Mouse (Mus musculus) stomach, embryonic 15.5 days (tissue): Measurements from ENCODE around the gene Masp1. TPM values are rescaled to one million over a fixed set of nuclear protein-coding genes. Genes with fewer than 3 reads are reported as not detected.

Experiments
- ATAC-seq: fragments of 200-750 bp; cut with Nextera tagmentation; 2 replicates; pipeline ENCODE4 v1.8.0; 2017; ENCODE audit warnings: low read depth, moderate number of reproducible peaks, moderate TSS enrichment; ENCODE audit not compliant: insufficient read depth, low FRiP score
- H3K27ac ChIP-seq: fragments of 300-500 bp; sonication (generic); 2 replicates; pipeline ENCODE4 v1.5.1; 2015; ENCODE audit warnings: mild to moderate bottlenecking, inconsistent platforms
- H3K27me3 ChIP-seq: fragments of 300-500 bp; sonication (generic); replicated peaks from 2 replicates; pipeline ENCODE4 v1.6.1; 2015; ENCODE audit warnings: inconsistent platforms
- H3K36me3 ChIP-seq: fragments of 300-500 bp; sonication (generic); 2 replicates; pipeline ENCODE4 v1.6.1; 2015; ENCODE audit warnings: inconsistent platforms
- H3K4me1 ChIP-seq: fragments of 300-500 bp; sonication (generic); 2 replicates; pipeline ENCODE4 v1.6.1; 2015; ENCODE audit warnings: inconsistent platforms
- H3K4me2 ChIP-seq: fragments of 300-500 bp; sonication (generic); 2 replicates; pipeline ENCODE4 v1.6.1; 2015; ENCODE audit warnings: mild to moderate bottlenecking, inconsistent platforms
- H3K4me3 ChIP-seq: fragments of 300-500 bp; sonication (generic); replicated peaks from 2 replicates; pipeline ENCODE4 v1.5.1; 2015; ENCODE audit warnings: inconsistent platforms
- H3K9ac ChIP-seq: fragments of 300-500 bp; sonication (generic); 2 replicates; pipeline ENCODE4 v1.6.1; 2015; ENCODE audit warnings: inconsistent platforms
- H3K9me3 ChIP-seq: fragments of 300-500 bp; sonication (generic); 2 replicates; pipeline ENCODE4 v1.6.1; 2016; ENCODE audit warnings: inconsistent platforms
- WGBS: fragments of 180-500 bp; shearing (Covaris S2); methylation state at CpG from one replicate; pipeline ENCODE4 v1.1.7; 2015; 5-methylcytosine and 5-hydroxymethylcytosine counted together
- polyA plus RNA-seq: library from polyadenylated mRNA; unstranded; fragments of >200 nt; fragmentation: Nextera tagmentation; extraction: Ambion mirVana; gene quantifications from 2 replicates; pipeline ENCODE4 v1.2.1, GENCODE M21; 2015

Gene Masp1
- polyA plus RNA-seq, 1 experiment from 2014 or later, result 3.0 TPM

GRCm38 (mm10) chr16:23529186-23529585, 8.6 kb upstream of the Masp1 start:
- H3K36me3 ChIP-seq, result no peaks in the 10 kb centered on the region
- H3K27ac ChIP-seq, result no peak overlapping the region
- 55% methylated on average over 4 of the region's 4 CpGs for WGBS

GRCm38 (mm10) chr16:23522081-23522480, 1.5 kb upstream of the Masp1 start:
- H3K4me1 ChIP-seq, result peaks cover 4% of the 10 kb centered on the region; the same call in 1 of the 2 replicates
- no peak overlapping the region for H3K4me2 ChIP-seq
- no peak overlapping the region for H3K4me3 ChIP-seq
- H3K9me3 ChIP-seq, result no peaks in the 10 kb centered on the region
- no peak for ATAC-seq
- H3K9ac ChIP-seq, result no peak overlapping the region
- no peaks in the 10 kb centered on the region for H3K27me3 ChIP-seq
- 80% methylated on average over 5 of the region's 5 CpGs for WGBS
- no peak overlapping the region for H3K27ac ChIP-seq
- H3K36me3 ChIP-seq, result no peaks in the 10 kb centered on the region

More at GRCm38 (mm10) chr16:23529186-23529585, 8.6 kb upstream of the Masp1 start:
- Histone ChIP-seq H3K4me1 (no peaks in the 10 kb centered on the region), H3K9me3 (no peaks in the 10 kb centered on the region), H3K27me3 (no peaks in the 10 kb centered on the region), H3K9ac (no peak overlapping the region), H3K4me2 (no peak overlapping the region), H3K4me3 (no peak overlapping the region)
- no peak for ATAC-seq

GRCm38 (mm10) chr16:23521092-23521491, 477 bp upstream of the Masp1 start:
- ATAC-seq, result no peak
- Histone ChIP-seq H3K9ac (no peak overlapping the region), H3K27me3 (no peaks in the 10 kb centered on the region), H3K4me1 (peaks cover 4% of the 10 kb centered on the region; the same call in 1 of the 2 replicates), H3K36me3 (no peaks in the 10 kb centered on the region), H3K4me2 (no peak overlapping the region), H3K9me3 (no peaks in the 10 kb centered on the region), H3K4me3 (no peak overlapping the region), H3K27ac (no peak overlapping the region)
- 32% methylated on average over 5 of the region's 5 CpGs for WGBS

DNA sequence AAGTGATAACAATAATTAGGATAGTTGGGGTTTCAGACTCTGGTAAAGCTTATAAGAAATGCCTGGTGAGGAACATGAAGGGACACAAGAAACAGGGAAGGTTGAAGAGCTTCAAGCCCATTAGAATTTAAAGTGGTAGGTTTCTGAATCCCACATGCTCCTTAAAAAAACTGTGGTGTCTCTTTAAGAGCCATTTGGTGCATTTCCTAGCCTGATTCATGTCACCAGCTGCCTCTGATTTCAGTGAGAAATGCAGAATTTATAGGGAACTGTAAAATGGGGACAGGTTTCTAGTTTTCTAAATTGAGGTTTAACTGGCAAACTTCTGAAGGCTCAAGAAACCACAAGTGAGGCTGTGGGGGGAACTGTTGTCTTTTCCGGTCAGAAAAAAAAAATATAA, 844 bp downstream of the Masp1 start:
- Histone ChIP-seq H3K27ac (no peak overlapping the region), H3K4me2 (peak overlapping the region; percentile 49), H3K4me3 (peak overlapping the region; percentile 20; the same call in 1 of the 2 replicates), H3K9me3 (no peaks in the 10 kb centered on the region), H3K9ac (no peak overlapping the region), H3K36me3 (no peaks in the 10 kb centered on the region), H3K27me3 (no peaks in the 10 kb centered on the region), H3K4me1 (peaks cover 4% of the 10 kb centered on the region; the same call in 1 of the 2 replicates)
- no peak for ATAC-seq
- WGBS, result 13% methylated on average over 1 of the region's 1 CpGs

DNA sequence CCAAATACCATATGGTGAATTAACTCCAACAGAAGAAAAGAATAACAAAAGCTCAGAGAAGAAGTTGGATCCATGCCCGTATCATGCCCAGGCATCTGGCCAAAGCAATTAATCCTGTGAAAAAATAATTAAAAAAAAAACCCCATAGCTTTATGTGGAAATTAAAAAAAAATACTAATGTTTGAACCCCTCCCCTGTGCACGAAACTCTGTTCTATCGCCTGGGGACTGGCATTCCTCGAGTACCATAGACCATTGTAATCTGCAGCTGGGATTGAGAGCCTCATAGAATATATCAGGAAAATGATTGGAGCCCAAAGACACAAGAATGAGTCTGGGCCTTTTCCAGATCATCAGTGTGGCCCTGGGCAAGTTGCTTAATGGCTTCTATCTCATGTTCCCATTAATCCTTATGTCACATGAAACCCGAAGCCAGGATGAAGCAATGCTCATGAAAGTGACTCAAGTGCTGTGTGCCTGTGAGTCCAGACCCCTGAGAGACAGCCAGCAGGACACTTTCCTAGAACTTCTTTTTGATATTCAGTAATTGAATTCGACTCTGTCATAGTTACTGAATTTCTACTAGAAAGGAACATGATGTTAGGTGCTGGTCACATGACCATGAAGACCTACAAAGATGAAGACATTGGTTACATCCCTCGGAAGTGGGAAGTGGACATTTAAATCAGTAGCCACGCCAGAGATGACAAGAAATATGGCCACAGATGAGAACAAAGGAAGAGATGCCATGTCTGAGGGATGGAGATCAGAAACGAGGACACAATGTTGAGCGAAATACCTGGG, 1.8 kb downstream of the Masp1 start:
- H3K4me2 ChIP-seq, result no peak overlapping the region

DNA sequence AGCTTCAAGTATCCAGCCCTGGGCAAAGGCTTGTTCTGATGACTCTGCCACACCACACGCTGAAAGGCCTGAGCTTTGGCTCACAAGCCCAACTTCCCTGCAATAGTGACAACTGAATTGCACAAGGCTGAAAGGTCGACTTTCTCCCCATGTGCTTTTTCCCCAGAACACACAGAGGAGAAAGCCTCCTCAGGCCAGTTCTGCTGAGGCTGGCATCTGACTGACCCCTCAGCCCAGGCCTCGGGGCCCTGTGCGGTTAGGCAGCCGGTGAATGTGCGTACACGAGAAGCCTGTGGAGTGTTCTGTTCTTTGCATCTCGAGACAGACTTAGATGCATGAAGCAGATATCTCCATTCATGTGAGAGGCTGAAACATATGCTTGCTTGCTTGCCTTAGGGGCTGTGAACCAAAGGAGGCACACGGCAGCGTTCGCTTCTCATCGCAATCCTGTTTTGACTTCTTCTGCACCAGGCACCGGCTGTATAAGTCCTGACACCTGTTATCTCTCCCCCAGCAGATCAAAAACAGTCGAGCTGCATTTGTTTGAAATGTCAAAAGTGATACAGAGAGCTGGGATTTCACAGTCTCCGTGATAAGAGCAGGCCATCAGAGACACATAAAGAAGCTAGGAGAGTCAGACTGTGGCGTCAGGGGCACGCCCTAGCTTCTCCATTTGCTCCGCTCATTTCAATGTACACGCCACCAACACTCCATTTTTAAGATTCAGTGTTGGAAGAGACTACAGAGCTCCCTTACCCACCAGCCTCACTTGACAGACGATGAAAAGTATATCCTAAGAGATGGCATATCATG, 2.7 kb downstream of the Masp1 start:
- no peak for ATAC-seq
- Histone ChIP-seq H3K4me3 (no peak overlapping the region), H3K4me1 (peaks cover 4% of the 10 kb centered on the region; the same call in 1 of the 2 replicates), H3K9me3 (no peaks in the 10 kb centered on the region), H3K27me3 (no peaks in the 10 kb centered on the region), H3K27ac (no peak overlapping the region), H3K36me3 (no peaks in the 10 kb centered on the region), H3K4me2 (no peak overlapping the region), H3K9ac (no peak overlapping the region)
- WGBS, result 55% methylated on average over 20 of the region's 20 CpGs

More for the DNA sequence above, 1.8 kb downstream of the Masp1 start:
- H3K36me3 ChIP-seq, result no peaks in the 10 kb centered on the region
- H3K9me3 ChIP-seq, result no peaks in the 10 kb centered on the region
- H3K9ac ChIP-seq, result no peak overlapping the region
- H3K4me3 ChIP-seq, result no peak overlapping the region
- peaks cover 4% of the 10 kb centered on the region; the same call in 1 of the 2 replicates for H3K4me1 ChIP-seq
- ATAC-seq, result no peak
- WGBS, result 64% methylated on average over 10 of the region's 10 CpGs
- H3K27me3 ChIP-seq, result no peaks in the 10 kb centered on the region
- H3K27ac ChIP-seq, result no peak overlapping the region

DNA sequence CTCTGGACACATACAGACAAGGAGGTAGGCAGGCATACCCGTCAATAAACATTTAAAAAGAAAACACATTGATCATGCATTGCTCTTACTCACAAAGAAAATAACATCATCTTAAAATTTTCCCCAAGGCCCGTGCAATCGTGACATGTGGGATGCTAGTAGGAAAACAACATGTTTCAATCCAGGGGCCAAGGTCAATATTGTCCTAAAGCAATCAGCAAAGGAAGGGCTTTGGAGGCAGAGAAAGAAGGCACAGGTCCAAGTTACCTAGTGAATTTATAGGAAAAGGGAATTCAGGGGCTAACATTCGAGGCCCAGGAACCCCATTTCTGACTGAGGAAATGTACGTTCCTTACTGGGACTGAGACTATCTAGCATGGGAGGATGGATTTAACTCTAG, 3.4 kb downstream of the Masp1 start:
- no peaks in the 10 kb centered on the region for H3K9me3 ChIP-seq

GRCm38 (mm10) chr16:23516606-23517005, 4.0 kb downstream of the Masp1 start:
- H3K9me3 ChIP-seq, result no peaks in the 10 kb centered on the region
- no peaks in the 10 kb centered on the region for H3K36me3 ChIP-seq
- H3K9ac ChIP-seq, result no peak overlapping the region
- no peak for ATAC-seq
- no peaks in the 10 kb centered on the region for H3K27me3 ChIP-seq
- H3K4me1 ChIP-seq, result peaks cover 4% of the 10 kb centered on the region; the same call in 1 of the 2 replicates
- no peak overlapping the region for H3K4me2 ChIP-seq
- H3K27ac ChIP-seq, result no peak overlapping the region
- H3K4me3 ChIP-seq, result no peak overlapping the region
- WGBS, result 56% methylated on average over 2 of the region's 2 CpGs

More for the DNA sequence above, 3.4 kb downstream of the Masp1 start:
- Histone ChIP-seq H3K4me2 (no peak overlapping the region), H3K9ac (no peak overlapping the region), H3K4me3 (no peak overlapping the region), H3K27me3 (no peaks in the 10 kb centered on the region), H3K4me1 (peaks cover 4% of the 10 kb centered on the region; the same call in 1 of the 2 replicates), H3K27ac (no peak overlapping the region), H3K36me3 (no peaks in the 10 kb centered on the region)
- ATAC-seq, result no peak
- WGBS, result 84% methylated on average over 5 of the region's 5 CpGs

DNA sequence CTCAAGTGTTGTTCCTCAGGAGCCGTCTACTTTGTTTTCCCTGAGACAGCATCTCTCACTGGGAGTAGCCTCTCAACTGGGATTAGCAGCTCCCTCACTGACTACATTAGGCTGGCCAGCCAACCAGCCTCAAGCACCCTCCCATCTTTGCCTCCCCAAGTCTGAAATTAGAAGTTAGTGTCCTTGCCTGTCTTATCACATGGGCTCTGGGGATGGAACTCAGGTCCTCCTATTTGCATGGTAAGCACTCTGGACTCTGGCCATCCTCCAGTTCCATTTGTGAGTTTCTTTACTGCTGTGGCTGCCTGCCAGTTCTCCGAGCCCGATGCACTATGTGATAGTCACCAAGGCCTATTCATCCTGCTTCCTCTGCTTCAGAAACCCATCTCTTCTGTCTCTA, 4.8 kb downstream of the Masp1 start:
- H3K27ac ChIP-seq, result no peak overlapping the region
- no peak overlapping the region for H3K4me3 ChIP-seq
- no peaks in the 10 kb centered on the region for H3K9me3 ChIP-seq
- H3K4me2 ChIP-seq, result no peak overlapping the region
- H3K9ac ChIP-seq, result no peak overlapping the region
- no peaks in the 10 kb centered on the region for H3K36me3 ChIP-seq
- ATAC-seq, result 0 out of 2 replicates have a peak, but pooled peaks have one; percentile 31
- no peaks in the 10 kb centered on the region for H3K27me3 ChIP-seq
- 44% methylated on average over 3 of the region's 3 CpGs for WGBS
- peaks cover 4% of the 10 kb centered on the region; the same call in 1 of the 2 replicates for H3K4me1 ChIP-seq

- H3K4me1 ChIP-seq, result no peaks in the 10 kb centered on the region
- H3K4me3 ChIP-seq, result no peak overlapping the region
- ATAC-seq, result no peak
- 84% methylated on average over 1 of the region's 1 CpGs for WGBS
- H3K9ac ChIP-seq, result no peak overlapping the region
- no peaks in the 10 kb centered on the region for H3K27me3 ChIP-seq
- no peak overlapping the region for H3K27ac ChIP-seq
- H3K9me3 ChIP-seq, result no peaks in the 10 kb centered on the region
- H3K4me2 ChIP-seq, result no peak overlapping the region
- H3K36me3 ChIP-seq, result no peaks in the 10 kb centered on the region
Observed at GRCm38 (mm10) chr16:23513401-23513800, 7.2 kb downstream of the Masp1 start.

DNA sequence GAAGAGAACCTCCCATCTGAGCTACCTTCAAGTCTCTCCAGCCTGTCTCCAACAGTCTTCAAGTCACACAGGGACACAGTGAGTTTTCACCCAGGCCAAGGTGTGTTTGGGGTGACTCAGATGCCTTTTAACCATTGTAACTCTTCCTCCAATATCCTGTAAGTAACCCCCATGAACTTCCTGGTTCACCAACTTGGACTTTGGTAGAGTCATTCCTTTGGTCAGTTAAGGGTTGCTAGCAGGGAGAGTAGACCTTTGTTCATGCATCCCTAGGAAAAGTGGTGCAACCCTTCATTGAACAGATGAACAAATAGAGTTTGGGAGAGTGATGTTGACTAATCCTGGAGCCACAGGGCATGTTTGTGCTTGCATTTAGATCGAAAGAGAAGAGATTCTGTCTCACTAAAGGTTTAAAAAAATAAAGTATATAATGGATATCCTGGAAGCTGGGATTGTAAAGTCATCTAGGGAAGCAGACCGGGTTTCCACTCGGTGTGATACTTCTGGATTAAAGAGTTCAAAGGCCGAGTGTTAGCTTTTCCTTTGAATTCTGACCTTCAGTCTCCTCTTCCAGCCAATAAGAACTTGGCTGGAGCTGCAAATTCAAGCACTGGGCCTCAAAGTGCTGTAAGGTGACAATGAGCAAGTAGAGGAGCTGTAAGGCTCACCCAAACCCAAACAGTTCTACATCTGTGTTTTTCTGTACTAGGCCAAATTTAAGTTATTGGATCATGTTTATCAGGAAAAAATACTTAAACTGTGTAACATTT, 9.3 kb downstream of the Masp1 start:
- Histone ChIP-seq H3K9me3 (no peaks in the 10 kb centered on the region), H3K27ac (no peak overlapping the region), H3K4me3 (no peak overlapping the region), H3K4me1 (no peaks in the 10 kb centered on the region), H3K36me3 (no peaks in the 10 kb centered on the region), H3K27me3 (no peaks in the 10 kb centered on the region), H3K4me2 (no peak overlapping the region), H3K9ac (no peak overlapping the region)
- ATAC-seq, result no peak
- WGBS, result 57% methylated on average over 4 of the region's 4 CpGs
